Mouse (Mus musculus) kidney, postnatal 14 days (tissue): ENCODE results near the gene Vars.
"Not testable (repeated sequence)": the region's sequence is repeated elsewhere in the genome, so short reads cannot be mapped to it uniquely, and the experiment has no call there.

Experiments
- DNase-seq: peaks from one replicate; pipeline ENCODE4 v3.0.0; 2022; ENCODE audit warnings: mixed read lengths

Vars gene

DNA sequence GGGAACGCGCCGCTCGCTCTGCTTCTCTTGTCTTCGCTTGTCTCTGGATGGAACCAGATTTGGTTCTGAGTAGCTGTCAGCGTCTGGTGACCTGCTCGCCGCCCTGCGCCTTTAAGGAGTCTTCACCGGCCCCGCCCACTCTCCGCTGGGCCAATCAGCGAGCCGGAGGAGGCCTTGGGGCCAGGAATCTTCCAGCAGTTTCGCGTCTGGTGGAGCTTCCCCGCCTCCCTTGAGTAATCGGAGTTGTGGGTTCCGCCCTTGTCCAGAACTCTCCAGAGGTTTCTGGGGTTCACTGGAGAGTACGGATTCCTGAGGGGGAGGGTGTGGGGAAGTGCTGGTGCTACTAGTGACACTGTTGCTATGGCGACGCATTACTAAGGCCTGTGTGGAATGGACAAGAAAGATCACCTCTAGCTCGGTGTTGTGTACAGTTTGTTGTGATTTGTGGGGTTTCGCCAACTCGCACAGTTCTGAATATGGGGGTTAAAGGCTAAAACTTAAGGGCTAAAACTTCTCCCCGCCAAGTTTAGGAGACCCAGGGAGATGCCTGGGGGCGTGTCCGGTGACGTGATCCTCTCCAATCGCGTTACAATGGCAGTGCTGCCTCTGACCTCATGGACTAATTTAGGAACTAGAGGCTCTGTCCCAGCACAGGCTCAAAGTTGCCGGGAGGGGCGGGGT lies 28.6 kb upstream of the Vars start, which contains the start of the genes Hspa1a and Hspa1l:
Hspa1a (minus strand) TSS at position 88 of the 681 bp plus-strand sequence.
Hspa1l (plus strand) TSS at position 635 of the 681 bp plus-strand sequence.
- peak; percentile 91 for DNase-seq

- no peak for DNase-seq
Observed at GRCm38 (mm10) chr17:34975581-34976492, 24.9 kb upstream of the Vars start.

DNA sequence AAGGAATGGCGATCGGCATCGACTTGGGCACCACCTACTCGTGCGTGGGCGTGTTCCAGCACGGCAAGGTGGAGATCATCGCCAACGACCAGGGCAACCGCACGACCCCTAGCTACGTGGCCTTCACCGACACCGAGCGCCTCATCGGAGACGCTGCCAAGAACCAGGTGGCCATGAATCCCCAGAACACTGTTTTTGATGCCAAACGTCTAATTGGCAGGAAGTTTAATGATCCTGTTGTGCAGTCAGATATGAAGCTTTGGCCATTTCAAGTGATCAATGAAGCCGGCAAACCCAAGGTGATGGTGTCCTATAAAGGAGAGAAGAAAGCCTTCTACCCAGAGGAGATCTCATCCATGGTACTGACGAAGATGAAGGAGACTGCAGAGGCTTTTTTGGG lies 23.8 kb upstream of the Vars start:
- no peak for DNase-seq

- DNase-seq: no peak
Observed at GRCm38 (mm10) chr17:34978239-34978638, 22.5 kb upstream of the Vars start.

GRCm38 (mm10) chr17:34979631-34980030 lies 21.2 kb upstream of the Vars start:
- no peak for DNase-seq

DNA sequence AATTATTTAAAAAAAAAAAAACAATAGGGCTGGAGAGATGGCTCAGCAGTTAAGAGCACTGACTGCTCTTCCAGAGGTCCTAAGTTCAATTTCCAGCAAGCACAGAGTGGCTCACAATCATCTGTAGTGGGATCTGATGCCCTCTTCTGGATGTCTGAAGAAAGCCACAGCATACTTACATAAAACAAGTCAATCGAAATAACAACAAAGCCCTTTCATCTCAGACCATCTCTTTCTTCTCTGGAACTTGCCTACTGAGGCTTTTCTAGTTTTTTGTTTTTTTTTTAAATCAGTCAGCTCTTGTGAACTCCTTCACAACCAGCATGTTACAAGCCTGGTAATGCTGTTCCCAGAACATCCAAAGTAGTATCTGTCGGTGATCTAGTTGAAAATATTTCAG lies 20.1 kb upstream of the Vars start:
- DNase-seq: peak; percentile 77

- peak; percentile 94 for DNase-seq
Observed at GRCm38 (mm10) chr17:34981690-34982180, 19.1 kb upstream of the Vars start, which contains the start of gene Lsm2. Gene Lsm2, plus strand, starts transcription at chr17:34981862.

- DNase-seq: no peak
Observed at GRCm38 (mm10) chr17:34982328-34982727, 18.5 kb upstream of the Vars start.

DNA sequence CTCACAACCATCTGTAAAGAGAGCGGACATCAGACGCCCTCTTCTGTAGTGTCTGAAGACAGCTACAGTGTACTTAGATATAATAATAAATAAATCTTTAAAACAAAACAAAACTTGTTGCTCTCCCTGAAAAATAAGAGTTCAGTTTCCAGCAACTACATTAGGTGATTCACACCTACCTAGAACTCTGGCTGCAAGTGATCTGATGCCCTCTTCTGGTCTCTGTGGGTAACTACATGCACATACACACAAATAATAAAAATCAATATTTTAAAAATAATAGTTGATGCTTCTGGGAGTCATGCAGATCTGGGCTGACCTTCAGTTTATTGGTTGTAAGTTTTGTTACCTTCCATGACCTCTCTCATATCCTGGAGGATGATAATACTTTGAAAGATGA lies 16.6 kb upstream of the Vars start:
- DNase-seq: peak; percentile 44

- DNase-seq: no peak
Observed at GRCm38 (mm10) chr17:34994751-34995150, 6.0 kb upstream of the Vars start.

GRCm38 (mm10) chr17:34995192-34995591 lies 5.6 kb upstream of the Vars start:
- not testable (repeated sequence) for DNase-seq

DNA sequence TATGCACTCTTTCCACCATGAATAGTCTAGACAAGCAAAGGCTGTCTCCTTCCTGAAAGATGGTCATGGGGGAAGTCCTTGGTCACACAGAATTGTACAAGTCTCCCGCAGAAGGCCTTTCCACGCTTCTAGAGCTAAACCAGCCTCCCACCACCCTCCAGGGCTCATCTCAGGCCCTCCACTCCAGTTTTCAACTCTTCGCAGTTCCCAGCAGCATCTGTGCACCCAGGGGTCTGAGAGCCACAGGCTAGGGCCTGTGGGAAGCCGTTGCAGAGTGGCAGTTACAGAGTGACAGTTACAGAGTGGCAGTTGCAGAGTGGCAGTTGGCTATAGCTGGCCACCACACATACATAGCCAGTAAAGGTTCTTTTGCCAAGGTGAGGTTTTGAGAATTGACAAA lies 4.9 kb upstream of the Vars start:
- DNase-seq: not testable (repeated sequence)

GRCm38 (mm10) chr17:34996411-34997141 lies 4.2 kb upstream of the Vars start:
- DNase-seq: no peak

DNA sequence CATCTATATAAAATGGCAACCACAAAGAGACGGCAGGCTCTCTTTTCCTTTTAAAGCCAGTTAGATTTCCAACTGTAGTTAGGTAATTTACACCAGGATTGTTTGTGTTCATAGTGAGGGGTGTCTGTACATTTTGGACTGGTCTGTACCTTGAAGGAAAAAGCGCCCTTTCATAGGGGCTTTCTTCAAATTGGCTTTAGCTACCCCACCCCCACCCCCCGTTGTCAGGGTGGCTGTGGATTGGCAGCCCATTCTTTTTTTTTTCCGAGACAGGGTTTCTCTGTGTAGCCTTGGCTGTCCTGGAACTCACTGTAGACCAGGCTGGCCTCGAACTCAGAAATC lies 3.7 kb upstream of the Vars start:
- no peak for DNase-seq

- no peak for DNase-seq
Observed at GRCm38 (mm10) chr17:34998526-34999430, 2.0 kb upstream of the Vars start.

DNA sequence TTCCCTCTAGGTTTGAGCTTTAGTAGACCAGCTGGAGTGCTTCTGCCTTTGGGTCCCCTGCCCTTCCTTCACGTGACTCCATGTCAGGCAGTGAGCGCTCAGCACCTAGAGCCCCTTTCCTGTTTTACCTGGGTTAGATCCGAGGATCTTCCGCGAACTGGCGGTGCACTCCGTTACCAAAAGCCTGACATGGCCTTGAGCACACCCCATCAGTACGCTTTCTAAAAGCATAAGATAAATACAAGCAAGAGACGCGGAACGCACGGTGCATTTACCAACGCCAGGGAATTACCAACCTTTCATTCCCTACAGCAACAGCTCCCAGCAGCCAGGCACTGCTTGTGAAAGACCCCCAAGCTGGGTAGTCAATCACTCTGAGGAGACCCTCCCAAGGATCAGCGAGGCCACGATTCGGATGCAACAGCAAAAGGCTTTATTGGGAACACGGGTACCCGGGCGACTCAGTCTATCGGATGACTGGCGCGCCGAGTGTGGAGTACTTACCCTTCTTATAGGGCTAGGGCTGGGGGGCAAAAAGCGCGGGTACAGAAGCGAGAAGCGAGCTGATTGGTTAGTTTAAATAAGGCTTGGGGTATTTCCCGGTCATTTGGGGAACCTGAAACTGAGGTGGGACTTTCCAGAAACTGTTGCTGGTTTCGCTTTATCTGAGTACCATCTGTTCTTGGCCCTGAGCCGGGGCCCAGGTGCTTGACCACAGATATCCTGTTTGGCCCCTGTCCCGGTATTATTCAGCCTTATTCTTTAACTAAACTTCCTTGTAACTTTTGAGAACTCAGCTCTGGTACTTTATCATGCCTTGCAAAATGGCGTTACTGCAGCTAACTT lies 693 bp upstream of the Vars start:
- not testable (repeated sequence) for DNase-seq

GRCm38 (mm10) chr17:35001452-35002152 lies 815 bp downstream of the Vars start:
- no peak for DNase-seq

GRCm38 (mm10) chr17:35002153-35002865 lies 1.5 kb downstream of the Vars start:
- no peak for DNase-seq

GRCm38 (mm10) chr17:35003022-35003838 lies 2.4 kb downstream of the Vars start:
- no peak for DNase-seq
